Mouse (Mus musculus): ENCODE measurements at regions not wholly inside any gene's neighbourhood (a gene's known extent, or its start where the extent isn't known, plus 50 kb on each side); places are given as distances from the start of the nearest gene placed in this dataset.
A peak's percentile ranks its signal among the peaks of the same experiment; 100 is the strongest.

- no peak for DNase-seq (ENCODE audit: low read depth, low spot score)
Observed at GRCm38 (mm10) chr12:110177826-110178225, 101.0 kb upstream of the Dio3 start.

GRCm38 (mm10) chr12:110183473-110183872 is 95.4 kb upstream of the Dio3 start:
- DNase-seq (ENCODE audit: low read depth, low spot score): no peak

- DNase-seq (ENCODE audit: low read depth, low spot score): no peak
Observed at GRCm38 (mm10) chr12:110185399-110185798, 93.5 kb upstream of the Dio3 start.

GRCm38 (mm10) chr12:110186381-110186780 is 92.5 kb upstream of the Dio3 start:
- peak; percentile 8 for DNase-seq (ENCODE audit: low read depth, low spot score)

GRCm38 (mm10) chr12:110186911-110187245 is 92.0 kb upstream of the Dio3 start:
- no peak for DNase-seq (ENCODE audit: low read depth, low spot score)

- DNase-seq (ENCODE audit: low read depth, low spot score): peak; percentile 21
Observed at GRCm38 (mm10) chr12:110187246-110188135, 91.4 kb upstream of the Dio3 start.

- DNase-seq (ENCODE audit: low read depth, low spot score): no peak
Observed at GRCm38 (mm10) chr12:110188136-110188631, 90.7 kb upstream of the Dio3 start.

GRCm38 (mm10) chr12:110188641-110189328 is 90.1 kb upstream of the Dio3 start:
- DNase-seq (ENCODE audit: low read depth, low spot score): peak; percentile 31

- no peak for DNase-seq (ENCODE audit: low read depth, low spot score)
Observed at GRCm38 (mm10) chr12:110189329-110189642, 89.6 kb upstream of the Dio3 start.

GRCm38 (mm10) chr12:110192186-110192585 is 86.7 kb upstream of the Dio3 start:
- DNase-seq (ENCODE audit: low read depth, low spot score): no peak

GRCm38 (mm10) chr12:110197366-110197765 is 81.5 kb upstream of the Dio3 start:
- DNase-seq (ENCODE audit: low read depth, low spot score): no peak

- DNase-seq (ENCODE audit: low read depth, low spot score): no peak
Observed at GRCm38 (mm10) chr12:110200471-110200870, 78.4 kb upstream of the Dio3 start.

GRCm38 (mm10) chr12:110200887-110201286 is 78.0 kb upstream of the Dio3 start:
- DNase-seq (ENCODE audit: low read depth, low spot score): no peak

- no peak for DNase-seq (ENCODE audit: low read depth, low spot score)
Observed at GRCm38 (mm10) chr12:110203271-110204014, 75.4 kb upstream of the Dio3 start.

GRCm38 (mm10) chr12:110204246-110204989 is 74.5 kb upstream of the Dio3 start:
- no peak for DNase-seq (ENCODE audit: low read depth, low spot score)

GRCm38 (mm10) chr12:110206271-110206670 is 72.6 kb upstream of the Dio3 start:
- DNase-seq (ENCODE audit: low read depth, low spot score): no peak

- no peak for DNase-seq (ENCODE audit: low read depth, low spot score)
Observed at GRCm38 (mm10) chr12:110206812-110207211, 72.1 kb upstream of the Dio3 start.

- no peak for DNase-seq (ENCODE audit: low read depth, low spot score)
Observed at GRCm38 (mm10) chr12:110207246-110207852, 71.5 kb upstream of the Dio3 start.

- DNase-seq (ENCODE audit: low read depth, low spot score): no peak
Observed at GRCm38 (mm10) chr12:110212716-110213115, 66.2 kb upstream of the Dio3 start.

GRCm38 (mm10) chr12:110214833-110215232 is 64.0 kb upstream of the Dio3 start:
- no peak for DNase-seq (ENCODE audit: low read depth, low spot score)

- DNase-seq (ENCODE audit: low read depth, low spot score): no peak
Observed at GRCm38 (mm10) chr12:110215311-110215710, 63.6 kb upstream of the Dio3 start.

Data from ES-CJ7 (cell line).